Mouse (Mus musculus) midbrain, embryonic 15.5 days (tissue): ENCODE measurements around the gene Megf11. TPM values are rescaled to one million over a fixed set of nuclear protein-coding genes. Genes with fewer than 3 reads are reported as not detected.

Experiments used
- ATAC-seq: fragments of 200-750 bp; cut with Nextera tagmentation; replicated peaks from 2 replicates; pipeline ENCODE4 v1.8.0; 2017; ENCODE audit warnings: moderate TSS enrichment
- H3K27ac ChIP-seq: fragments of 300-500 bp; sonication (generic); 2 replicates; pipeline ENCODE4 v1.5.1; 2015; ENCODE audit warnings: mild to moderate bottlenecking, inconsistent platforms
- H3K27me3 ChIP-seq: fragments of 300-500 bp; sonication (generic); replicated peaks from 2 replicates; pipeline ENCODE4 v1.6.1; 2015; ENCODE audit warnings: inconsistent platforms
- H3K36me3 ChIP-seq: fragments of 300-500 bp; sonication (generic); replicated peaks from 2 replicates; pipeline ENCODE4 v1.6.1; 2015; ENCODE audit warnings: inconsistent platforms
- H3K4me1 ChIP-seq: fragments of 300-500 bp; sonication (generic); 2 replicates; pipeline ENCODE4 v1.6.1; 2015; ENCODE audit warnings: inconsistent platforms
- H3K4me2 ChIP-seq: fragments of 300-500 bp; sonication (generic); 2 replicates; pipeline ENCODE4 v1.6.1; 2015; ENCODE audit warnings: inconsistent platforms, mild to moderate bottlenecking, moderate library complexity
- H3K4me3 ChIP-seq: fragments of 300-500 bp; sonication (generic); 2 replicates; pipeline ENCODE4 v1.5.1; 2015; ENCODE audit warnings: mild to moderate bottlenecking, inconsistent platforms
- H3K9ac ChIP-seq: fragments of 300-500 bp; sonication (generic); 2 replicates; pipeline ENCODE4 v1.6.1; 2015; ENCODE audit warnings: mild to moderate bottlenecking, inconsistent platforms
- H3K9me3 ChIP-seq: fragments of 300-500 bp; sonication (generic); 2 replicates; pipeline ENCODE4 v1.6.1; 2016; ENCODE audit warnings: inconsistent platforms
- WGBS: fragments of 180-500 bp; shearing (Covaris S2); methylation state at CpG from one replicate; pipeline ENCODE4 v1.1.7; 2015; ENCODE audit warnings: mixed read lengths; 5-methylcytosine and 5-hydroxymethylcytosine counted together
- polyA plus RNA-seq: library from polyadenylated mRNA; unstranded; fragments of >200 nt; fragmentation: Nextera tagmentation; extraction: Ambion mirVana; gene quantifications from 2 replicates; pipeline ENCODE4 v1.2.1, GENCODE M21; 2015

Megf11 gene
- polyA plus RNA-seq, 1 experiment from 2014 or later = 22.4 TPM

DNA sequence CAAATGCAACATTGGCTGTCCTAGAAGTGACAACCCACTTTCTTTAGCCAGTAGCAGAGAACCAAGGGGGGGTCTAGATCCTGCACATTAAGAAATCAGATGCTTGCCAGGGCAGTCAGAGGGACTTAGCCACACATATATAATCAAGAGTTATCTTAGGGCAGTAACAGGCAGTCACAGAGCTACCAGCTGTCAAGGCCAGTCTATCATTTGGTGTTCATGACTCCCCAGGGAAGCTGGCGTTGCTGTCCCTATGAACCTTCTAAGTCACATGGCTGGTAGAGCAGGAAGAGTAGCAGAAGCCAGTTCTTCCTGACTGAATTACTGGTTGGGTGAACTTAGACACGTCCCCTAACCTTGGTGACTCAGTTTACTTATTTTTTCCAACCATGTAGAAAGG is 307.7 kb downstream of the Megf11 start:
- 81% methylated on average over 2 of the region's 2 CpGs for WGBS
- no peak overlapping the region for H3K4me2 ChIP-seq
- no peaks in the 10 kb centered on the region for H3K9me3 ChIP-seq
- H3K36me3 ChIP-seq = peaks cover 5% of the 10 kb centered on the region; the same call in 1 of the 2 replicates
- ATAC-seq = no peak
- no peaks in the 10 kb centered on the region for H3K27me3 ChIP-seq
- H3K27ac ChIP-seq = no peak overlapping the region
- H3K9ac ChIP-seq = no peak overlapping the region
- peaks cover 5% of the 10 kb centered on the region for H3K4me1 ChIP-seq
- H3K4me3 ChIP-seq = no peak overlapping the region

DNA sequence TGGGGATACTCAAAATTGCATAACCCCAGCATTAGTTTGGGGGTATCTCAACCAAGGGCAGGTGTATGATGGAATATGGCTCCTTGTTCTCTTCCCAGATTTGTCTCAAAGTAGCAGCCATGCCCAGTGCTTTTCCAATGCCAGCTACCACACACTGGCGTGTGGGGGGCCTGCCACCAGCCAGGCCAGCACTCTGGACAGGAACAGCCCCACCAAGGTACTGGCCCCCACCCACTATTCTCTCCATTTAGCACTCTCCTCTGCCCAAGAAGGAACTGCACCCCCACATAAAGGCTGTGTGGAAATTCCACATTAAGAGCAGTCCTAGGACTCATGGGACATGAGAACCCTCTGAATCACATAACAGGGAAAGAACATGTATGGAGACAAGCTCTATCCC is 309.8 kb downstream of the Megf11 start:
- no peak overlapping the region for H3K4me3 ChIP-seq
- WGBS = 93% methylated on average over 1 of the region's 1 CpGs
- ATAC-seq = no peak
- H3K4me1 ChIP-seq = peaks cover 5% of the 10 kb centered on the region
- no peak overlapping the region for H3K27ac ChIP-seq
- H3K4me2 ChIP-seq = no peak overlapping the region
- no peaks in the 10 kb centered on the region for H3K27me3 ChIP-seq
- no peak overlapping the region for H3K9ac ChIP-seq
- peaks cover 5% of the 10 kb centered on the region; the same call in 1 of the 2 replicates for H3K36me3 ChIP-seq
- H3K9me3 ChIP-seq = no peaks in the 10 kb centered on the region

DNA sequence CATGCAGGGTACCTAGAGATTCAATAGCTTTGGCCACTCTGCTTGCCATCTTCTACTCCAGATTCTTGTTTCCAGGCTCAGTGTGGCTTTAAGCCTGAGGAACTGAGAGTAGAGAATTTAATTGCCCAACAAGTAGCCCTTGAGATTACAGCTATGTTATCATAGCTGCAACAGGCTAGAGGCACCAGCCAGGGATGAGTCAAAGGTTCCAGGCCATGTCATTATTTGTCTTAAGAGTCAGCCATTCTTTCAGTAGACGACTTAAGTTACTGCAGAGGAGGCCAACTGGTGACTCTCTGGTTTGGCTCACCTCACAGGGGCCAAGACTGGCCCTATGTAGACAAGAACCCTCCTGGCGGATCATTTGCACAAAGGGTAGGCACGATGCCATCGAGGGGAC is 311.0 kb downstream of the Megf11 start:
- H3K9ac ChIP-seq = no peak overlapping the region
- H3K4me1 ChIP-seq = no peaks in the 10 kb centered on the region
- peaks cover 5% of the 10 kb centered on the region; the same call in 1 of the 2 replicates for H3K36me3 ChIP-seq
- no peak overlapping the region for H3K27ac ChIP-seq
- H3K9me3 ChIP-seq = no peaks in the 10 kb centered on the region
- WGBS = 87% methylated on average over 4 of the region's 4 CpGs
- no peak overlapping the region for H3K4me2 ChIP-seq
- no peak overlapping the region for H3K4me3 ChIP-seq
- ATAC-seq = no peak
- no peaks in the 10 kb centered on the region for H3K27me3 ChIP-seq

DNA sequence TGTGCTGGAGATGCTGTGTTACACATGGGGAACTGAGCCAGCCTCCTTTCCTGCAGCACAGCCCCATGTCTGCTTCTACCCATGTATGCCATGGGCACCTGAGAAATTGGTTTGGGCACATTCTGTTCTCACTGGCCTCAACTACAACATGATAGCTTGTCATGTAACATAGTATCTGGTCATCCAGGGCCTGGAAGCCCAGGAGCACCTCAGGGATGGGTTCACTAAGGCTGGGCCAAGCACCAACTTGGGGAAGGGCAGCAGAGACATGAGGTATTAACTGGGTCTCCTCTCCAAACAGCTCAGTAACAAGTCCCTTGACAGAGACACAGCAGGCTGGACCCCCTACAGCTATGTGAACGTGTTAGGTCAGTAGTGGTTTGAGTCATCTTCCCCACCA is 311.6 kb downstream of the Megf11 start:
- Histone ChIP-seq H3K9ac (no peak overlapping the region), H3K4me1 (no peaks in the 10 kb centered on the region), H3K4me2 (no peak overlapping the region), H3K4me3 (no peak overlapping the region), H3K9me3 (no peaks in the 10 kb centered on the region), H3K27me3 (no peaks in the 10 kb centered on the region), H3K27ac (no peak overlapping the region), H3K36me3 (peaks cover 5% of the 10 kb centered on the region; the same call in 1 of the 2 replicates)
- WGBS = 56% methylated on average over 1 of the region's 1 CpGs
- ATAC-seq = no peak

DNA sequence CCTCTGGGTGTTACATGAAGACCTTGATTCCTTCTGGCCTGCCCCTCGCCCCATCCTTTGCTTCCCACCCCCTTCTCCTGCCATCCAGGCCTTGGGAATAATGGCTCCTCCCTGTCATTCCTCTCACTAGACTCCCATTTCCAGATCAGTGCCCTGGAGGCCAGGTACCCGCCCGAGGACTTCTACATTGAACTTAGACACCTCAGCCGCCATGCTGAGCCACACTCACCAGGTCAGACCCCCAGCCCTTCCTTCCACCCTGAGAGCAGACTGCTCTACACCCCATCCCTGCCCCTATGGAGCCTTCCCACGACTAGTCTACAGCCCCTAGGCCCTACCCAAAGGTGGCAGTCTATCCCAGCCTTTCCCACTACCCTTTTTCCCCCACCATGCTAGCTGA is 312.3 kb downstream of the Megf11 start:
- H3K27ac ChIP-seq = no peak overlapping the region
- no peak for ATAC-seq
- no peak overlapping the region for H3K9ac ChIP-seq
- H3K27me3 ChIP-seq = no peaks in the 10 kb centered on the region
- H3K4me2 ChIP-seq = no peak overlapping the region
- peaks cover 5% of the 10 kb centered on the region; the same call in 1 of the 2 replicates for H3K36me3 ChIP-seq
- H3K9me3 ChIP-seq = no peaks in the 10 kb centered on the region
- H3K4me1 ChIP-seq = no peaks in the 10 kb centered on the region
- 86% methylated on average over 5 of the region's 5 CpGs for WGBS
- no peak overlapping the region for H3K4me3 ChIP-seq

DNA sequence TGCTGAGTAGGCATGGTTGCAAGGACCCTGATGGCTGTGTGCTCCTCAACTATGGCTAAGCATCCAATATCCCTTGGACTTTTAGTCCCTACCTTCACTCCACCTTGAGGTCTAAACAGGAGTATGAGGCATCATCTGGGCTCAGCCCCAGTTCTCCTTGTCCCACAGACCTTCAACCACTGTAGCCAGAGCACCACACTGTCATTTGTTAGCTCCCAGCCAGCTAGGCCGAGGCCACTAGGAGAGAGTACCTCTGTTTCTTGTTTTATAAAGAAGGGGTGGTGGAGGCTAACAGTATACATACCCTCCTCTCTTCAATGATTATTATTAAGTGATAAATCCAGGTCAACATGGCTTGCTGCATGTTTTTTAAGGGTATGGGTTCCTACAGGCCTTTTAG is 313.2 kb downstream of the Megf11 start:
- Histone ChIP-seq H3K4me2 (no peak overlapping the region), H3K4me1 (no peaks in the 10 kb centered on the region), H3K9me3 (no peaks in the 10 kb centered on the region), H3K36me3 (no peaks in the 10 kb centered on the region; the same call in 1 of the 2 replicates), H3K4me3 (no peak overlapping the region), H3K27ac (no peak overlapping the region), H3K27me3 (no peaks in the 10 kb centered on the region), H3K9ac (no peak overlapping the region)
- WGBS = 100% methylated on average over 1 of the region's 1 CpGs
- ATAC-seq = no peak

DNA sequence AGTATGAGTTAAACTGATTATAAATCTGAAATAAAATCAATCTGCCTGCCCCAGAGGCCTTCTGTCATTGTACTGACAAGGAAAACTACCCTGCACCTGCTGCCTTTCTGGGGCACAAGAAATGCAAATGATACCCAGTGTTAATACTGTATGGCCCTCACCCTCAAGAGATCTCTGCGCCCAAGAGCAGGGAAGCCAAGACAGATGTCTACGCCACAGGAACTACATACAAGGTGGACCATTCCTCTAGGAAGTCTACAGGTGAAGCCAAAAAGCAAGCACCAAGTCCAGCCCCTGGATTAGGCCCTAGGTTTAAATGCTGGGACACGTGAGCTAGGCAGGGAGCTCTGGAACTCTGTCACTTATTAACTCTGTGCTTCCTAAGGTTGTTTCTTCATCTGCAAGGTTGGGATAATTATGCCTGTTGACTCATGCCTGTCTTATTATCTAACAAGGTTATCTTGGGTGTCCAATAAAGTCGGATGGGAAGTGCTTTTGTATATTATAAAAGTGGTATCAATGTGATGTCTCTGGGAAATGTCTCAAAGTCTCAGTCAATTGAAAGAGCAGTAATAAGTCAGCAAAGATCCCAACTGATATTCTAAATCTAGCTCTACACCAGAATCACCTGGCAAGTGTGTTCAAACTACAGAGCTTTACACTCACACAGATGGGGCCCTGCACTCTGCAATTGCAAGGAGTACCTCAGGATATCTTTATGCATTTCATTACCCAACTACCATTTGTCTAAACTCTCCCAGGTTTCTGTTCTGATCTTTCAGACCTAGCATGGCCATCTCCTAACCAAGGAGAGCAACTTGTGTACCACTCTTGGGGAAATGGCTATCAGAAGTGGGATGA is 315.3 kb downstream of the Megf11 start:
- Histone ChIP-seq H3K4me3 (no peak overlapping the region), H3K27me3 (no peaks in the 10 kb centered on the region), H3K36me3 (no peaks in the 10 kb centered on the region; the same call in 1 of the 2 replicates), H3K27ac (no peak overlapping the region), H3K4me1 (no peaks in the 10 kb centered on the region), H3K4me2 (no peak overlapping the region), H3K9me3 (no peaks in the 10 kb centered on the region), H3K9ac (no peak overlapping the region)
- no peak for ATAC-seq
- 84% methylated on average over 4 of the region's 4 CpGs for WGBS

DNA sequence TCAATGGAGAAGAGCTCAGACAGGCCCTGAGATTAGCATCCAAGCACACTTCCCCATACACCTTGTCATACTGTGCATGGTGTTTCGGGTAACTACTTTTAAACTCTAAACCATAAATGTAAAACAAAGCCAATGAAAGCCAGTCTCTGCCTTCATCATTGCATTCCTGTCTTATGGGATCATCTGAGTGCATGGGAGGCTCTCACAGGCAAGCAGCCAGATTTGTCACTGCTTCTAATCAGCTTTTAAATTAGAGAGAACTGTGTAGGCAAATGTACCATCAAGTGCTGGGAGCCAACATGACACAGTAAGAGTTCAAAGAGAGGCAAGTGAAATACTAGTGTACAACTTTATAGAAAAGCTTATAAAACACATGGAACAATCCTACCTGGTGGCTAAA is 316.2 kb downstream of the Megf11 start:
- Histone ChIP-seq H3K4me2 (no peak overlapping the region), H3K27me3 (no peaks in the 10 kb centered on the region), H3K4me3 (no peak overlapping the region), H3K36me3 (no peaks in the 10 kb centered on the region; the same call in 1 of the 2 replicates), H3K9ac (no peak overlapping the region), H3K27ac (no peak overlapping the region), H3K9me3 (no peaks in the 10 kb centered on the region), H3K4me1 (no peaks in the 10 kb centered on the region)
- ATAC-seq = no peak
- WGBS = 91% methylated on average over 1 of the region's 1 CpGs

DNA sequence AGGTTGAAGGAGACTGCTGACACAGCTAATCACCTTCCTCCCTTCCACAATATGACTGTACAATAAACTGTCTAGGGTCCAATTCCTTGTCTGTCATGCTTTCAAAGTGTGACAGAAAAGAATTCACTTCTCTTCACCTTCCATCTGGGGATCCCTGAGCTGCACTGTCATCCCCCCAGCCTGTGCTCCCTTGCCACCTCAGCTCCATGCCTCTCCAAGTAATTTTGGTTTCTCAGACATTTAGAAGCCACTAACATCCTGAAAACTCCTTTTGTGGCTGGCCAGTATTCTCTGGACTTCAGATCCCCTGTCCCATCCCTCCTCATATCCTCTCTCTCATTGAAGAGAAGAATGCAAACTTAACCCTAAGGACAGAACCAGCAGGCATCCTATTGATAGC is 317.0 kb downstream of the Megf11 start:
- Histone ChIP-seq H3K4me1 (no peaks in the 10 kb centered on the region), H3K27ac (no peak overlapping the region), H3K9ac (no peak overlapping the region), H3K4me2 (no peak overlapping the region), H3K36me3 (peaks cover 2% of the 10 kb centered on the region; the same call in 1 of the 2 replicates), H3K27me3 (no peaks in the 10 kb centered on the region), H3K4me3 (no peak overlapping the region), H3K9me3 (no peaks in the 10 kb centered on the region)
- no peak for ATAC-seq

DNA sequence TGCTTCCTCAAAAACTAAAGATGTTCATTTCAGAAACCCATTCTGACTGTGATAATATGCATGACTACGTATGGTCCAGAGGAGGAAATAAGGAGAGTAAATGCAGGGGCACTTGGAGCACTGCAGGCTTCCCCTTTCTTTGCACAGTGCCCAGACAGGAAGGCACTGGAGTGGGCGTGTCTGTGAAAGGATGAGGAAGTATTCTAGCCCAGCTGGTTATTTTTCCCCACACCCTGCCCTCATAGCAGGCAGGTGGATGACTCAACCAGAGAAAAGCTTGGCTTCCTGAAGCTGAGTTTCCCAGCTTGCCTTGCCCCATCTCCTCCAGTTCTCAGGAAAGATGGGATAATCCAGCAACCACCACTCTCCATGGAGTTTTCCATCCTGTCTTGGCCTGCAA is 317.5 kb downstream of the Megf11 start:
- peaks cover 5% of the 10 kb centered on the region; the same call in 1 of the 2 replicates for H3K36me3 ChIP-seq
- H3K27ac ChIP-seq = no peak overlapping the region
- no peaks in the 10 kb centered on the region for H3K4me1 ChIP-seq
- ATAC-seq = no peak
- H3K4me2 ChIP-seq = no peak overlapping the region
- no peak overlapping the region for H3K4me3 ChIP-seq
- H3K9me3 ChIP-seq = no peaks in the 10 kb centered on the region
- 81% methylated on average over 2 of the region's 2 CpGs for WGBS
- H3K27me3 ChIP-seq = no peaks in the 10 kb centered on the region
- H3K9ac ChIP-seq = no peak overlapping the region

DNA sequence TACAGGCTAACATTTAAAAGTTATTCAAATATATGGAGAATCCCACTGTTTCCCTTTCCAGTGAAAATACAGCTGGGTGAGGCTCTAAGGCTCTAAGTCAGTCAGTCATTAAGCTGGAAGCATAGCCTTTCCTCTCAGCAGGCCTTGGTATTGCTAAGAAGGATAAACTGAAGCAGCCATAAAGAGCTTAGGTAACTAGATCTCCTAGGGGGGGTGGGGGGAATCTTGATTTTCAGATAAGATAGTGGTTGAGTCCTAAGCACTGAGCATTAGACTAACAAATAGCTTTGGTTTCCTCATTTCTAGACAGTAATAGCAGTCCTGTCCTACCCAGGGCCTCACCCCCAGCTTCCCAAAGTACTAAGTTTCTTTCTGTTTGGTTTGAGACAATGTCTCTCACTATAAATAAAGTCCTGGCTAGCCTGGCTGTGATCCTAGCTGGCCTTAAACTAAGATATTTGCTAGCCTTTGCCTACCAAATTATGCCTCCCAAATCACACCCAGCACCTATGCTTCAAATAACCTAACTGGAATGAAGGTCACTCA is 318.1 kb downstream of the Megf11 start:
- no peaks in the 10 kb centered on the region for H3K27me3 ChIP-seq
- H3K4me1 ChIP-seq = no peaks in the 10 kb centered on the region
- H3K36me3 ChIP-seq = peaks cover 7% of the 10 kb centered on the region; the same call in 1 of the 2 replicates
- no peak overlapping the region for H3K9ac ChIP-seq
- no peak overlapping the region for H3K4me2 ChIP-seq
- no peaks in the 10 kb centered on the region for H3K9me3 ChIP-seq
- no peak overlapping the region for H3K27ac ChIP-seq
- ATAC-seq = no peak
- H3K4me3 ChIP-seq = no peak overlapping the region

DNA sequence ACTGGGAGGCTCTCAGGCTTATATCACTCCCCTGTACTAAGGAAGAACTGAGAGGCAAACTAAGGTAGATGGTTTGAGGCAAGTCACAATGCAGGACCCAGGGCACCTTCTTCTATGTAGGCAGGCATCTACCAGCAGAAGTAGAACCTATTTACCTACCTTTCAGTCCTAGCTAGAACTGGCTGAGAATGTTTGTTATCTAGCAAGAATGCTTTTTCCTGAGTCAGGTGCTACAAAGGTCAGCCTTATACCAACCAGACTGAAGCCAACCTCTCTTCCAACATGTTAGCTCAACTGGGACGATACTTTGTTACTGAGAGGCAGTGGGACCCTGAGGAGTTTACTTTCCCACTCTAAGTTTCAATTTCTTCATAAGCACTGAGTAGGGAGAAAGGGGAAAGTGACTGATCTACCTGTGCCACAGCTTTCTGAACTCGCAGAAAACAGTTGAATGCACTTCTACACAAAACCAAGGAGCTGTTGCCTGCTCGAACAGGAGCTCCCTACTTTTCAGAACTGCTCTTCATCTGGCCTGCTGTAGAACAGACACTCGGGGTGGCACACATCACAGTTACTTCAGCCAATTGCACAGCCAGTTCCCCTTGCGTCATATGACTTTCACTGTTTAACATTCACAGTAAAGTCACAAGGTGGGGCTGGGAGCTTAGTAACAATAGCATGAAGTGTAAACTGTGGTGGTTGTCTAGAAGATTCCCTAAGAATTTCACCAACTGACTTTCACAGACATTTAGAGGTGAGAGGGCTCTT is 318.8 kb downstream of the Megf11 start:
- no peaks in the 10 kb centered on the region for H3K9me3 ChIP-seq
- no peak overlapping the region for H3K9ac ChIP-seq
- 94% methylated on average over 5 of the region's 5 CpGs for WGBS
- no peak overlapping the region for H3K27ac ChIP-seq
- H3K36me3 ChIP-seq = peaks cover 7% of the 10 kb centered on the region; the same call in 1 of the 2 replicates
- H3K27me3 ChIP-seq = no peaks in the 10 kb centered on the region
- no peak overlapping the region for H3K4me3 ChIP-seq
- no peaks in the 10 kb centered on the region for H3K4me1 ChIP-seq
- no peak for ATAC-seq
- no peak overlapping the region for H3K4me2 ChIP-seq
